Mouse (Mus musculus) kidney, embryonic 14.5 days (tissue): ENCODE results near the gene Med1. TPM values are rescaled to one million over a fixed set of nuclear protein-coding genes. Genes with fewer than 3 reads are reported as not detected.
"Not testable (repeated sequence)": the region's sequence is repeated elsewhere in the genome, so short reads cannot be mapped to it uniquely, and the experiment has no call there.

Source experiments
- ATAC-seq: fragments of 200-750 bp; cut with Nextera tagmentation; 2 replicates; pipeline ENCODE4 v1.8.0; 2017; ENCODE audit warnings: moderate number of reproducible peaks, mild to moderate bottlenecking, moderate TSS enrichment, moderate library complexity; ENCODE audit not compliant: low FRiP score, low TSS enrichment
- H3K27ac ChIP-seq: fragments of 300-500 bp; sonication (generic); 2 replicates; pipeline ENCODE4 v1.5.1; 2014; ENCODE audit warnings: low read depth, mild to moderate bottlenecking, low read length, moderate library complexity, mixed read lengths
- H3K27me3 ChIP-seq: fragments of 300-500 bp; sonication (generic); 2 replicates; pipeline ENCODE4 v1.6.1; 2014; ENCODE audit warnings: mild to moderate bottlenecking, low read length; ENCODE audit not compliant: control insufficient read depth, insufficient read depth
- H3K36me3 ChIP-seq: fragments of 300-500 bp; sonication (generic); 2 replicates; pipeline ENCODE4 v1.6.1; 2014; ENCODE audit warnings: low read length, mixed read lengths; ENCODE audit not compliant: control insufficient read depth, insufficient read depth
- H3K4me1 ChIP-seq: fragments of 300-500 bp; sonication (generic); 2 replicates; pipeline ENCODE4 v1.6.1; 2014; ENCODE audit warnings: low read length, mixed read lengths; ENCODE audit not compliant: control insufficient read depth, insufficient read depth
- H3K4me2 ChIP-seq: fragments of 300-500 bp; sonication (generic); replicated peaks from 2 replicates; pipeline ENCODE4 v1.6.1; 2014; ENCODE audit warnings: low read depth, mild to moderate bottlenecking, low read length
- H3K4me3 ChIP-seq: fragments of 300-500 bp; sonication (generic); 2 replicates; pipeline ENCODE4 v1.5.1; 2014; ENCODE audit warnings: mild to moderate bottlenecking, low read length
- H3K9ac ChIP-seq: fragments of 300-500 bp; sonication (generic); 2 replicates; pipeline ENCODE4 v1.6.1; 2014; ENCODE audit warnings: low read depth, mild to moderate bottlenecking, low read length, moderate library complexity
- H3K9me3 ChIP-seq: fragments of 300-500 bp; sonication (generic); 2 replicates; pipeline ENCODE4 v1.6.1; 2016; ENCODE audit warnings: low read length; ENCODE audit not compliant: control insufficient read depth
- WGBS: fragments of 180-500 bp; shearing (Covaris S2); extraction: QIAGEN DNeasy Blood & Tissue Kit; methylation state at CpG from one replicate; pipeline ENCODE4 v1.1.7; 2014; 5-methylcytosine and 5-hydroxymethylcytosine counted together
- polyA plus RNA-seq: library from polyadenylated mRNA; unstranded; fragments of >200 nt; fragmentation: Nextera tagmentation; extraction: Ambion mirVana; gene quantifications from 2 replicates; pipeline ENCODE4 v1.2.1, GENCODE M21; 2014

The Med1 gene
- polyA plus RNA-seq, 1 experiment from 2014 or later = 76.6 TPM

GRCm38 (mm10) chr11:98203351-98203911 lies 10.3 kb upstream of the Med1 start:
- peak overlapping the region; percentile 81 for H3K4me2 ChIP-seq
- H3K4me3 ChIP-seq = peak overlapping the region; percentile 83
- H3K9ac ChIP-seq = peak overlapping the region; percentile 99
- H3K27me3 ChIP-seq = no peaks in the 10 kb centered on the region
- WGBS = under 1% methylated on average over 37 of the region's 37 CpGs
- H3K4me1 ChIP-seq = 0 out of 2 replicates have a peak, but pooled peaks cover 5% of the 10 kb centered on the region
- H3K36me3 ChIP-seq = peaks cover 9% of the 10 kb centered on the region; the same call in 1 of the 2 replicates
- peak overlapping the region; percentile 100 for H3K27ac ChIP-seq
- H3K9me3 ChIP-seq = no peaks in the 10 kb centered on the region
- ATAC-seq = peak; percentile 50

GRCm38 (mm10) chr11:98202641-98203350 lies 9.7 kb upstream of the Med1 start, which contains the start of gene Cdk12:
Gene Cdk12, plus strand, starts transcription at chr11:98203059.
- H3K27me3 ChIP-seq = no peaks in the 10 kb centered on the region
- H3K4me2 ChIP-seq = peak within 1 kb of the TSS; percentile 81
- peak within 1 kb of the TSS; percentile 99 for H3K9ac ChIP-seq
- H3K4me3 ChIP-seq = peak within 1 kb of the TSS; percentile 83
- 0 out of 2 replicates have a peak, but pooled peaks cover 5% of the 10 kb centered on the region for H3K4me1 ChIP-seq
- peak; percentile 94 for ATAC-seq
- peaks cover 3% of the 10 kb centered on the region; the same call in 1 of the 2 replicates for H3K36me3 ChIP-seq
- WGBS = under 1% methylated on average over 57 of the region's 63 CpGs
- peak within 1 kb of the TSS; percentile 100 for H3K27ac ChIP-seq
- no peaks in the 10 kb centered on the region for H3K9me3 ChIP-seq

GRCm38 (mm10) chr11:98201791-98202640 lies 8.9 kb upstream of the Med1 start:
- WGBS = 4% methylated on average over 27 of the region's 27 CpGs
- Histone ChIP-seq H3K4me3 (peak overlapping the region; percentile 83), H3K27ac (peak overlapping the region; percentile 100), H3K36me3 (no peaks in the 10 kb centered on the region), H3K9me3 (no peaks in the 10 kb centered on the region), H3K4me1 (0 out of 2 replicates have a peak, but pooled peaks cover 5% of the 10 kb centered on the region), H3K9ac (peak overlapping the region; percentile 99), H3K27me3 (no peaks in the 10 kb centered on the region), H3K4me2 (peak overlapping the region; percentile 81)
- peak; percentile 4; the same call in 1 of the 2 replicates for ATAC-seq

GRCm38 (mm10) chr11:98190820-98191219 lies 2.3 kb downstream of the Med1 start:
- Histone ChIP-seq H3K4me3 (no peak overlapping the region), H3K27ac (no peak overlapping the region), H3K4me1 (peaks cover 6% of the 10 kb centered on the region), H3K9ac (no peak overlapping the region), H3K27me3 (no peaks in the 10 kb centered on the region), H3K36me3 (peaks cover 46% of the 10 kb centered on the region), H3K4me2 (no peak overlapping the region), H3K9me3 (no peaks in the 10 kb centered on the region)
- WGBS = 91% methylated on average over 5 of the region's 5 CpGs
- no peak for ATAC-seq

- H3K9me3 ChIP-seq = no peaks in the 10 kb centered on the region
- H3K4me2 ChIP-seq = no peak overlapping the region
- no peak overlapping the region for H3K27ac ChIP-seq
- peaks cover 6% of the 10 kb centered on the region for H3K4me1 ChIP-seq
- H3K4me3 ChIP-seq = no peak overlapping the region
- H3K36me3 ChIP-seq = peaks cover 65% of the 10 kb centered on the region
- WGBS = 90% methylated on average over 9 of the region's 9 CpGs
- no peaks in the 10 kb centered on the region for H3K27me3 ChIP-seq
- no peak for ATAC-seq
- H3K9ac ChIP-seq = no peak overlapping the region
These were observed 5.3 kb downstream of the Med1 start for GRCm38 (mm10) chr11:98187640-98188395.

GRCm38 (mm10) chr11:98182149-98182548 lies 10.9 kb downstream of the Med1 start:
- not testable (repeated sequence) for H3K4me1 ChIP-seq, H3K27ac ChIP-seq, H3K4me3 ChIP-seq, H3K27me3 ChIP-seq, H3K4me2 ChIP-seq, H3K9ac ChIP-seq, H3K9me3 ChIP-seq, ATAC-seq
- H3K36me3 ChIP-seq = peaks cover 67% of the 10 kb centered on the region
- WGBS = 95% methylated on average over 3 of the region's 3 CpGs

- Histone ChIP-seq H3K27me3 (no peaks in the 10 kb centered on the region), H3K4me1 (no peaks in the 10 kb centered on the region), H3K4me3 (no peak overlapping the region), H3K9me3 (no peaks in the 10 kb centered on the region), H3K36me3 (peaks cover 81% of the 10 kb centered on the region), H3K9ac (no peak overlapping the region), H3K4me2 (no peak overlapping the region), H3K27ac (no peak overlapping the region)
- ATAC-seq = no peak
- 89% methylated on average over 1 of the region's 1 CpGs for WGBS
These were observed 24.7 kb downstream of the Med1 start for GRCm38 (mm10) chr11:98168400-98168799.

GRCm38 (mm10) chr11:98155094-98155493 lies 38.0 kb downstream of the Med1 start:
- H3K36me3 ChIP-seq = peaks cover 54% of the 10 kb centered on the region

More at GRCm38 (mm10) chr11:98155094-98155493, 38.0 kb downstream of the Med1 start:
- Histone ChIP-seq H3K9ac (no peak overlapping the region), H3K27ac (no peak overlapping the region), H3K27me3 (no peaks in the 10 kb centered on the region), H3K9me3 (no peaks in the 10 kb centered on the region), H3K4me3 (no peak overlapping the region), H3K4me2 (no peak overlapping the region), H3K4me1 (no peaks in the 10 kb centered on the region)
- WGBS = 87% methylated on average over 6 of the region's 6 CpGs
- no peak for ATAC-seq
